Mouse (Mus musculus): ENCODE results near the gene Bysl. TPM values are rescaled to one million over a fixed set of nuclear protein-coding genes. Genes with fewer than 3 reads are reported as not detected.

The Bysl gene
- polyA plus RNA-seq, 1 experiment from 2014 or later = 33.2 TPM

GRCm38 (mm10) chr17:47597261-47597660 lies 14.0 kb downstream of the Bysl start:
- no peak overlapping the region for H3K27ac ChIP-seq (replicated peaks)
- 83% methylated on average over 13 of the region's 13 CpGs for WGBS
- no peaks in the 10 kb centered on the region for H3K9me3 ChIP-seq
- H3K27me3 ChIP-seq = no peaks in the 10 kb centered on the region
- peaks cover 48% of the 10 kb centered on the region for H3K4me1 ChIP-seq (replicated peaks)
- no peak overlapping the region for H3K4me3 ChIP-seq
- ATAC-seq (ENCODE audit: low read depth) = no peak
- H3K4me2 ChIP-seq = peak overlapping the region; percentile 96
- peak overlapping the region; percentile 81; the same call in 1 of the 2 replicates for H3K9ac ChIP-seq
- peaks cover 40% of the 10 kb centered on the region for H3K36me3 ChIP-seq

GRCm38 (mm10) chr17:47596839-47597164 lies 14.5 kb downstream of the Bysl start:
- Histone ChIP-seq H3K36me3 (peaks cover 36% of the 10 kb centered on the region), H3K4me1 (replicated peaks) (peaks cover 48% of the 10 kb centered on the region), H3K9ac (peak overlapping the region; percentile 81), H3K4me2 (peak overlapping the region; percentile 96), H3K9me3 (no peaks in the 10 kb centered on the region), H3K27me3 (no peaks in the 10 kb centered on the region; the same call in 1 of the 2 replicates), H3K4me3 (no peak overlapping the region), H3K27ac (replicated peaks) (peak overlapping the region; percentile 87; the same call in 1 of the 2 replicates)
- 72% methylated on average over 5 of the region's 5 CpGs for WGBS
- no peak for ATAC-seq (ENCODE audit: low read depth)

- H3K27me3 ChIP-seq = no peaks in the 10 kb centered on the region; the same call in 1 of the 2 replicates
- H3K4me2 ChIP-seq = peak overlapping the region; percentile 96
- H3K36me3 ChIP-seq = peaks cover 31% of the 10 kb centered on the region
- peak overlapping the region; percentile 87 for H3K27ac ChIP-seq (replicated peaks)
- no peaks in the 10 kb centered on the region for H3K9me3 ChIP-seq
- 25% methylated on average over 6 of the region's 6 CpGs for WGBS
- H3K4me1 ChIP-seq (replicated peaks) = peaks cover 48% of the 10 kb centered on the region
- peak overlapping the region; percentile 76 for H3K4me3 ChIP-seq
- H3K9ac ChIP-seq = peak overlapping the region; percentile 81
- no peak for ATAC-seq (ENCODE audit: low read depth)
These were observed 15.0 kb downstream of the Bysl start for GRCm38 (mm10) chr17:47596162-47596838.

- ATAC-seq (ENCODE audit: low read depth) = peak; percentile 30
- Histone ChIP-seq H3K27ac (replicated peaks) (peak overlapping the region; percentile 87), H3K4me2 (peak overlapping the region; percentile 96), H3K9me3 (no peaks in the 10 kb centered on the region), H3K9ac (peak overlapping the region; percentile 81), H3K4me1 (replicated peaks) (peaks cover 48% of the 10 kb centered on the region), H3K27me3 (no peaks in the 10 kb centered on the region; the same call in 1 of the 2 replicates), H3K36me3 (peaks cover 23% of the 10 kb centered on the region), H3K4me3 (peak overlapping the region; percentile 76)
- WGBS = 2% methylated on average over 21 of the region's 21 CpGs
These were observed 15.8 kb downstream of the Bysl start for GRCm38 (mm10) chr17:47595248-47596161.

- 2% methylated on average over 9 of the region's 9 CpGs for WGBS
- Histone ChIP-seq H3K9ac (peak overlapping the region; percentile 81), H3K4me3 (peak overlapping the region; percentile 76), H3K27ac (replicated peaks) (peak overlapping the region; percentile 87), H3K4me1 (replicated peaks) (peaks cover 48% of the 10 kb centered on the region), H3K36me3 (peaks cover 17% of the 10 kb centered on the region), H3K4me2 (peak overlapping the region; percentile 96), H3K27me3 (no peaks in the 10 kb centered on the region; the same call in 1 of the 2 replicates), H3K9me3 (no peaks in the 10 kb centered on the region)
- no peak for ATAC-seq (ENCODE audit: low read depth)
These were observed 16.4 kb downstream of the Bysl start for GRCm38 (mm10) chr17:47594969-47595247.

- peaks cover 11% of the 10 kb centered on the region for H3K36me3 ChIP-seq
- WGBS = under 1% methylated on average over 43 of the region's 43 CpGs
- peak overlapping the region; percentile 76 for H3K4me3 ChIP-seq
- H3K27me3 ChIP-seq = no peaks in the 10 kb centered on the region; the same call in 1 of the 2 replicates
- no peak for ATAC-seq (ENCODE audit: low read depth)
- peak overlapping the region; percentile 87 for H3K27ac ChIP-seq (replicated peaks)
- peak overlapping the region; percentile 81 for H3K9ac ChIP-seq
- peak overlapping the region; percentile 96 for H3K4me2 ChIP-seq
- H3K9me3 ChIP-seq = no peaks in the 10 kb centered on the region
- peaks cover 48% of the 10 kb centered on the region for H3K4me1 ChIP-seq (replicated peaks)
These were observed 16.9 kb downstream of the Bysl start for GRCm38 (mm10) chr17:47594183-47594968.

GRCm38 (mm10) chr17:47593854-47594182 lies 17.5 kb downstream of the Bysl start:
- ATAC-seq (ENCODE audit: low read depth) = peak; percentile 1; the same call in 1 of the 2 replicates
- WGBS = 0% methylated on average over 13 of the region's 13 CpGs

GRCm38 (mm10) chr17:47593215-47593853 lies 18.0 kb downstream of the Bysl start:
- H3K4me2 ChIP-seq = peak overlapping the region; percentile 96
- H3K9me3 ChIP-seq = no peaks in the 10 kb centered on the region
- WGBS = 1% methylated on average over 62 of the region's 63 CpGs
- H3K9ac ChIP-seq = peak overlapping the region; percentile 81
- ATAC-seq (ENCODE audit: low read depth) = peak; percentile 90
- peak overlapping the region; percentile 76 for H3K4me3 ChIP-seq
- H3K4me1 ChIP-seq (replicated peaks) = peaks cover 48% of the 10 kb centered on the region
- H3K36me3 ChIP-seq = peaks cover 2% of the 10 kb centered on the region; the same call in 1 of the 2 replicates
- peak overlapping the region; percentile 87 for H3K27ac ChIP-seq (replicated peaks)
- no peaks in the 10 kb centered on the region; the same call in 1 of the 2 replicates for H3K27me3 ChIP-seq

More at GRCm38 (mm10) chr17:47593854-47594182, 17.5 kb downstream of the Bysl start:
- Histone ChIP-seq H3K4me3 (peak overlapping the region; percentile 76), H3K9ac (peak overlapping the region; percentile 81), H3K27me3 (no peaks in the 10 kb centered on the region; the same call in 1 of the 2 replicates), H3K9me3 (no peaks in the 10 kb centered on the region), H3K36me3 (peaks cover 7% of the 10 kb centered on the region; the same call in 1 of the 2 replicates), H3K4me2 (peak overlapping the region; percentile 96), H3K4me1 (replicated peaks) (peaks cover 48% of the 10 kb centered on the region), H3K27ac (replicated peaks) (peak overlapping the region; percentile 87)

GRCm38 (mm10) chr17:47591073-47591472 lies 20.2 kb downstream of the Bysl start:
- Histone ChIP-seq H3K4me2 (no peak overlapping the region), H3K9me3 (no peaks in the 10 kb centered on the region), H3K27me3 (no peaks in the 10 kb centered on the region; the same call in 1 of the 2 replicates), H3K9ac (no peak overlapping the region), H3K4me1 (replicated peaks) (peaks cover 29% of the 10 kb centered on the region), H3K36me3 (no peaks in the 10 kb centered on the region), H3K27ac (replicated peaks) (no peak overlapping the region), H3K4me3 (no peak overlapping the region)
- WGBS = 89% methylated on average over 3 of the region's 3 CpGs
- ATAC-seq (ENCODE audit: low read depth) = no peak

GRCm38 (mm10) chr17:47588517-47588916 lies 22.8 kb downstream of the Bysl start:
- H3K27ac ChIP-seq (replicated peaks) = no peak overlapping the region
- WGBS = 87% methylated on average over 8 of the region's 8 CpGs
- no peak overlapping the region for H3K4me3 ChIP-seq
- H3K4me1 ChIP-seq (replicated peaks) = 0 out of 2 replicates have a peak, but pooled peaks cover 4% of the 10 kb centered on the region
- no peaks in the 10 kb centered on the region for H3K9me3 ChIP-seq
- no peak overlapping the region for H3K9ac ChIP-seq
- H3K27me3 ChIP-seq = no peaks in the 10 kb centered on the region; the same call in 1 of the 2 replicates
- H3K4me2 ChIP-seq = no peak overlapping the region
- no peak for ATAC-seq (ENCODE audit: low read depth)
- no peaks in the 10 kb centered on the region for H3K36me3 ChIP-seq

- Histone ChIP-seq H3K4me1 (replicated peaks) (no peaks in the 10 kb centered on the region), H3K4me2 (no peak overlapping the region), H3K27ac (replicated peaks) (no peak overlapping the region), H3K36me3 (no peaks in the 10 kb centered on the region), H3K9me3 (no peaks in the 10 kb centered on the region), H3K4me3 (no peak overlapping the region), H3K27me3 (no peaks in the 10 kb centered on the region), H3K9ac (no peak overlapping the region)
- no peak for ATAC-seq (ENCODE audit: low read depth)
- 91% methylated on average over 4 of the region's 4 CpGs for WGBS
These were observed 30.3 kb downstream of the Bysl start for GRCm38 (mm10) chr17:47580962-47581361.

Data from neural tube, embryonic 13.5 days (tissue).